ENCODE assay signal across 8 mouse cellular contexts in the genomic region with DNA sequence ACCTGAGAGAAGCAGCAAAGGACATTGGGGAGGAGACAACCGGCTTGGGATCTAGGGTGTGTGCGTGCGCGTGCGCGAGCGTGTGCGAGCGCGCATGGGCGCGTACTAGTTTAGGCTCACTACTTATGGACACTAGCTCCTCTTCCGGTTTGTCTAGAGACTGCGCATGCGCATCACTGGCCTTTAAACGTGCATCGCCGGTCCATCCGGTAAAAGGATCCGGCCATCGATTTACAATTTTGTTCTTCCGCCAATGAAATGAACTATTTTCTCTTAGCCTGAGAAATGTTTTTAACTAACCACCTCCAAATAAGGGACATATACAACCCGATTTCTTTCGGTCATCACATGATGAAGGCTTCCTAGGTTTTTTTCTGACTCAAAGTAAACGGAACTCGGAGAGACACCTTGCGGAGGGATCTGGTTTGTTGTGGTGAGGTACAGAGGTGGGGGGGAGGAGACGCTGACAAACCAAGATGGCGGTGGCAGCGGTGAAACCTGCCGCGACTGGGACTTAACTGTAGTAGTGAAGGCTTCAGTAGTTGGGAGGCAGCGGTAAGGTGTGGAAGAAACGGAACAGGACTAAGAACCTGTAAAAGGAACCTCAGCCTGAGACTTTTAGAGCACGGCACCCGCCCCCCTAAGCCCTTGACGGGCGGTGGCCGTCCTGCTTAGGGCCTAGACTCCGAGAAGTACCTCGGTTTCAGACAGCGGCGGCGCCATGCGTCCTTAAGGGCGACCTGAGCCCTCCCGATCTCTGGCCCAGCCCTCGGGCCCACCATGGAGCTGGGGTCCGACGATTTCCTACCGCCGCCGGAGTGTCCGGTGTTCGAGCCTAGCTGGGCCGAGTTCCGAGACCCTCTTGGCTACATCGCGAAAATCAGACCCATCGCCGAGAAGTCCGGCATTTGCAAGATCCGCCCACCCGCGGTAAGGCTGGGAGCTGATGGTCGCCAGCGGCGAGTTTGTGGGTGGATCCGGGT. TPM values are rescaled to one million over a fixed set of nuclear protein-coding genes. Genes with fewer than 3 reads are reported as not detected.
DNase-seq lines count a peak whose midpoint lies in the region; ATAC-seq lines count a peak whose summit lies in the region.

Kdm5c (plus strand) TSS at position 240 of the 983 bp plus-strand sequence.

- DNase-seq in WW6 (ENCODE audit: low read depth, low spot score): peak; percentile 87
- peak; percentile 66 to 96 for DNase-seq in cerebellum, postnatal 4 days (ENCODE audit: low spot score in 2 of 2)
- DNase-seq in gastrocnemius, adult 18-20 months (ENCODE audit: low spot score): peak; percentile 93
- DNase-seq in left cerebral cortex, adult 18-20 months (ENCODE audit: low spot score in 2 of 2): peak; percentile 87 to 98
- peak; percentile 93 for DNase-seq in right cerebral cortex, adult 18-20 months
- DNase-seq in urinary bladder, postnatal 10 days (ENCODE audit: low spot score): peak; percentile 60

- peaks cover 51% of the 10 kb centered on the region for H3K79me2 ChIP-seq in macrophage (ENCODE audit: inconsistent target)

- H3K9ac ChIP-seq in hindbrain, embryonic 16.5 days (ENCODE audit: low read depth, low read length): peak within 1 kb of the TSS; percentile 88

- H3K36me3 ChIP-seq in hindbrain, embryonic 16.5 days (ENCODE audit: control insufficient read depth, insufficient read depth, low read length): no peaks in the 10 kb centered on the region
- H3K36me3 ChIP-seq in macrophage (ENCODE audit: inconsistent target): peaks cover 18% of the 10 kb centered on the region

- no peaks in the 10 kb centered on the region for H3K9me3 ChIP-seq in hindbrain, embryonic 16.5 days (ENCODE audit: control insufficient read depth, low read length)

- peak; percentile 98 for ATAC-seq in hindbrain, embryonic 16.5 days

- peak within 1 kb of the TSS; percentile 83 for H3K4me2 ChIP-seq in hindbrain, embryonic 16.5 days (ENCODE audit: low read length)

- peak within 1 kb of the TSS; percentile 77 for H3K27ac ChIP-seq in hindbrain, embryonic 16.5 days (ENCODE audit: low read depth, low read length)
- H3K27ac ChIP-seq in macrophage: peak within 1 kb of the TSS; percentile 83

- H3K27me3 ChIP-seq in hindbrain, embryonic 16.5 days (replicated peaks; ENCODE audit: control insufficient read depth, insufficient read depth, low read length): no peaks in the 10 kb centered on the region

- peaks cover 13% of the 10 kb centered on the region for H3K4me1 ChIP-seq in hindbrain, embryonic 16.5 days (ENCODE audit: control insufficient read depth, insufficient read depth, low read depth, low read length)

- under 1% methylated on average over 52 of the region's 69 CpGs for WGBS in hindbrain, embryonic 16.5 days
- WGBS in macrophage (ENCODE audit: missing documents): under 1% methylated on average over 54 of the region's 69 CpGs

- H3K4me3 ChIP-seq in hindbrain, embryonic 16.5 days (ENCODE audit: low read length): peak within 1 kb of the TSS; percentile 94
- peak within 1 kb of the TSS; percentile 94 for H3K4me3 ChIP-seq in macrophage (ENCODE audit: inconsistent target)

RNA-seq across cellular contexts. Expression of gene Kdm5c, which starts in this region (rescaled TPM):
- total RNA-seq in gastrocnemius, adult 18-20 months (2021): 10 to 100 TPM; 19.7 to 26.2 TPM
- 23.6 and 34.0 TPM in 2 replicates for polyA plus RNA-seq in hindbrain, embryonic 16.5 days (2015; fragmentation: Nextera tagmentation; extraction: Ambion mirVana)
- 10 to 100 TPM; 47.1 to 65.7 TPM for total RNA-seq in left cerebral cortex, adult 18-20 months (2021)
- total RNA-seq in macrophage (2018; cell fraction: chromatin; rRNA removed): 100 to 1,000 TPM; 117 to 322 (median 147) TPM
- total RNA-seq in macrophage (2018; cell fraction: cytosol; rRNA removed): 10 to 100 TPM; 42.1 to 74.0 (median 55.7) TPM
- total RNA-seq in macrophage (2018; cell fraction: nucleus; rRNA removed): 100 to 1,000 TPM in 21 of 26 experiments, 10 to 100 TPM in 5; 91.0 to 221 (median 108) TPM
- 31.6 to 40.2 TPM (median 39.9 TPM) in 3 replicates for polyA plus RNA-seq in macrophage (2018)

Comparison
In these comparisons a context has a peak if more than half of its experiments do, and no peak if none do; other contexts are left out.
1. Peak in every context shown above with its lines: DNase-seq, ATAC-seq, H3K4me3 ChIP-seq and H3K27ac ChIP-seq.